Mouse (Mus musculus) spleen, adult 2 months (tissue): ENCODE measurements around the gene Slc22a1.

Experiments
- CTCF ChIP-seq: fragments of 200-500 bp; IDR thresholded peaks from 2 replicates; pipeline ENCODE4 v1.5.1; 2011; ENCODE audit warnings: mild to moderate bottlenecking, inconsistent platforms; ENCODE audit not compliant: insufficient read depth, insufficient read length, insufficient replicate concordance; ENCODE audit errors: extremely low read depth
- POLR2A ChIP-seq: fragments of 200-500 bp; IDR thresholded peaks from 2 replicates; pipeline ENCODE4 v1.6.1; 2011; ENCODE audit warnings: low read depth, low read length, inconsistent platforms

GRCm38 (mm10) chr17:12673871-12674270, 1.8 kb downstream of the Slc22a1 start:
- TF ChIP-seq CTCF (no peak), POLR2A (no peak)
